8 mouse cellular contexts compared by ENCODE assay signal in the genomic region with DNA sequence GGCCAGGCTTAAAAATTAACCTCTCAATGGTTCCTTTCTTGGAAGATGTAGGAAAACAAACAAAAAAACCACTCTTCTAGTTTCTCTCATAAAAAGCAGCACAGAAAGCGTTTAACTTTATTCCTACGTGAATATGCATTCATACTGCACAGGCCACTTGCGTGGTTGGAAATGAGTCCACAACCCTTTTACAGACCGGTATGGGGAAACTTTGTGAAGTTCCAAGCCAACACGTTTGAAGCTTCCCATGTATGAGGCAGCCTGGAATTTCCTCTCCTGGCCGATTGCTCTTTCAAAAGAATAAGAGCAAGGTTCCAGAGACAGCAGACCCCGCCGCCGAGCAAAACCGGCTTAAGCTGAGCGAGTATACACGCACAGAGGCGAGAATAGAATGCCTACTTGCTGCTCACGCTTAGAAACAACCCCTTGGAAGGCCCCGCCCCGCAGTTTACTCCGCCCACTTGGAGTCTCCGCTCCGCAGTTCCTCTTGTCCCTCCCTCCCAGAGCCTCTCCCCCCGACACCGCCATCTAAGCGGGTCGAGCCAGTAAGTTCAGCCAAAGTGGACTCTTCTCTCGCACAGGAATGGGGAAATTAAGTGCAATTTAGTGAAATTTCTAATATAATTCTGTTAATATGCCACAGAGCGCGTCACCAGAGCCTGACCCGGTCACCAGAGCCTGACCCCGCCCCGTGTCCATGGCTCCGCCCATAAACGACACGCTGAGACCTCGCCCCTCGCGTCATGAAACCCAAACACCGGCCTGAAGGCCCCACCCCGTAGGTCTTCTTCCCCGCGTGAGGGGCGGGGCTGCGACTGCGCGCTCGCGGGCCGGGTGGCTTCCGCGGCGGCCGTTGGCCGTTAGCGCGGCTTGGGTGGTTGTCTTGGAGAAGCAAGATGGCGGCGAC. TPM values are rescaled to one million over a fixed set of nuclear protein-coding genes. Genes with fewer than 3 reads are reported as not detected.
A peak's percentile ranks its signal among the peaks of the same experiment; 100 is the strongest.
DNase-seq lines count a peak whose midpoint lies in the region; ATAC-seq and TF ChIP-seq lines count a peak whose summit lies in the region.
"Not testable (repeated sequence)": the region's sequence is repeated elsewhere in the genome, so short reads cannot be mapped to it uniquely, and the experiment has no call there.

TSS of gene Fgfr1op (plus strand) at position 801 of the 907 bp plus-strand sequence.

- not testable (repeated sequence) for TF ChIP-seq EP300 in ES-Bruce4 (IDR thresholded peaks at IDR 0.05; ENCODE audit: insufficient read depth, low read depth, low read length)

- not testable (repeated sequence) for H3K4me1 ChIP-seq in ES-Bruce4 (ENCODE audit: control insufficient read depth, insufficient read depth, low read length); liver, embryonic 12.5 days; midbrain, postnatal 0 days (ENCODE audit: insufficient read depth, low read length); stomach, embryonic 14.5 days (ENCODE audit: control insufficient read depth, insufficient read depth, low read length)

- not testable (repeated sequence) for H3K27ac ChIP-seq in ES-Bruce4 (ENCODE audit: insufficient read depth, low read length); midbrain, postnatal 0 days (ENCODE audit: low read depth, low read length); stomach, embryonic 14.5 days (ENCODE audit: low read length)
- H3K27ac ChIP-seq in liver, embryonic 12.5 days = peak within 1 kb of the TSS; percentile 56; the same call in 1 of the 2 replicates

- not testable (repeated sequence) for TF ChIP-seq CTCF in ES-Bruce4 (IDR thresholded peaks at IDR 0.05; ENCODE audit: low read depth, low read length); midbrain, postnatal 0 days (IDR thresholded peaks at IDR 0.05)

- H3K4me3 ChIP-seq in ES-Bruce4 (ENCODE audit: low read depth, low read length) = peak within 1 kb of the TSS; percentile 83
- peak within 1 kb of the TSS; percentile 68 for H3K4me3 ChIP-seq in liver, embryonic 12.5 days
- H3K4me3 ChIP-seq in midbrain, postnatal 0 days (ENCODE audit: low read depth, low read length) = peak within 1 kb of the TSS; percentile 40
- H3K4me3 ChIP-seq in stomach, embryonic 14.5 days (ENCODE audit: low read depth, low read length) = peak within 1 kb of the TSS; percentile 37

- peak; percentile 95 for ATAC-seq in frontal cortex, adult (ENCODE audit: low TSS enrichment)
- ATAC-seq in liver, embryonic 12.5 days = peak; percentile 97
- peak; percentile 97 for ATAC-seq in midbrain, postnatal 0 days (ENCODE audit: low FRiP score)
- peak; percentile 97 for ATAC-seq in stomach, embryonic 14.5 days (ENCODE audit: insufficient number of reproducible peaks, insufficient read depth, low FRiP score, low read depth)

- H3K9ac ChIP-seq in ES-Bruce4 (ENCODE audit: low read depth, poor library complexity, severe bottlenecking) = peak within 1 kb of the TSS; percentile 93
- H3K9ac ChIP-seq in liver, embryonic 12.5 days = peak within 1 kb of the TSS; percentile 79
- H3K9ac ChIP-seq in midbrain, postnatal 0 days (replicated peaks; ENCODE audit: low read length, poor library complexity, severe bottlenecking); stomach, embryonic 14.5 days (replicated peaks; ENCODE audit: low read depth, low read length): not testable (repeated sequence)

- not testable (repeated sequence) for H3K9me3 ChIP-seq in ES-Bruce4 (replicated peaks; ENCODE audit: control insufficient read depth, insufficient read depth, low read length, poor library complexity, severe bottlenecking); liver, embryonic 12.5 days (replicated peaks); midbrain, postnatal 0 days (ENCODE audit: low read length); stomach, embryonic 14.5 days (ENCODE audit: control insufficient read depth, low read depth, low read length)

- H3K4me2 ChIP-seq in liver, embryonic 12.5 days = peak within 1 kb of the TSS; percentile 58
- peak within 1 kb of the TSS; percentile 34; the same call in 1 of the 2 replicates for H3K4me2 ChIP-seq in midbrain, postnatal 0 days (ENCODE audit: low read depth, low read length, poor library complexity, severe bottlenecking)
- H3K4me2 ChIP-seq in stomach, embryonic 14.5 days (replicated peaks; ENCODE audit: low read depth, low read length) = peak within 1 kb of the TSS; percentile 30; the same call in 1 of the 2 replicates

- TF ChIP-seq POLR2A in ES-Bruce4 (IDR thresholded peaks at IDR 0.05; ENCODE audit: insufficient read depth, low read length) = not testable (repeated sequence)

- peaks cover 13% of the 10 kb centered on the region for H3K36me3 ChIP-seq in ES-Bruce4 (ENCODE audit: control insufficient read depth, insufficient read depth, low read length, poor library complexity, severe bottlenecking)
- H3K36me3 ChIP-seq in liver, embryonic 12.5 days = peaks cover 14% of the 10 kb centered on the region
- not testable (repeated sequence) for H3K36me3 ChIP-seq in midbrain, postnatal 0 days (ENCODE audit: insufficient read depth, low read length); stomach, embryonic 14.5 days (ENCODE audit: control insufficient read depth, insufficient read depth, low read length)

- WGBS in liver, embryonic 12.5 days (ENCODE audit: insufficient replicate concordance) = 1% methylated on average over 15 of the region's 55 CpGs
- WGBS in midbrain, postnatal 0 days = 3% methylated on average over 11 of the region's 55 CpGs
- 3% methylated on average over 12 of the region's 55 CpGs for WGBS in stomach, embryonic 14.5 days

- peak; percentile 10 to 76 for DNase-seq in cerebellum, adult 18-20 months
- DNase-seq in heart, postnatal 25 days (ENCODE audit: low spot score) = peak; percentile 57
- DNase-seq in kidney, postnatal 4 days = peak; percentile 41 to 76
- not testable (repeated sequence) for DNase-seq in midbrain, postnatal 0 days (ENCODE audit: low spot score)

- intact Hi-C loops in heart, postnatal 25 days (cut with DNase I) = not testable (repeated sequence)

- H3K27me3 ChIP-seq in ES-Bruce4 (ENCODE audit: control insufficient read depth, insufficient read depth, low read length, poor library complexity, severe bottlenecking); liver, embryonic 12.5 days (replicated peaks); midbrain, postnatal 0 days (ENCODE audit: insufficient read depth, low read length); stomach, embryonic 14.5 days (ENCODE audit: control insufficient read depth, insufficient read depth, low read length): not testable (repeated sequence)

RNA-seq across cellular contexts. Expression of gene Fgfr1op, which starts in this region (rescaled TPM):
- polyA plus RNA-seq in ES-Bruce4 (2011; ENCODE audit: insufficient read depth, insufficient read length, low read depth, missing spikeins) = 77.8 and 78.5 TPM in 2 replicates
- total RNA-seq in heart, postnatal 25 days (2021) = 10 to 100 TPM; 12.3 to 13.8 TPM
- polyA plus RNA-seq in liver, embryonic 12.5 days (2016; fragmentation: Nextera tagmentation; extraction: Ambion mirVana) = 18.2 and 18.8 TPM in 2 replicates
- total RNA-seq in midbrain, postnatal 0 days (2014; rRNA removed) = 13.2 and 19.1 TPM in 2 replicates
- polyA plus RNA-seq in midbrain, postnatal 0 days (2015; fragmentation: Nextera tagmentation; extraction: Ambion mirVana) = 16.6 and 17.9 TPM in 2 replicates
- polyA plus RNA-seq in stomach, embryonic 14.5 days (2014; fragmentation: Nextera tagmentation; extraction: Ambion mirVana) = 41.0 and 41.4 TPM in 2 replicates
